Mouse (Mus musculus): ENCODE results near the gene Klhdc9. TPM values are rescaled to one million over a fixed set of nuclear protein-coding genes. Genes with fewer than 3 reads are reported as not detected.

The Klhdc9 gene
- polyA plus RNA-seq (2017; shearing (Covaris generic)) = 0.24 TPM

GRCm38 (mm10) chr1:171360656-171361055 is at the start of gene Klhdc9:
Klhdc9 (minus strand) TSS chr1:171360798.

GRCm38 (mm10) chr1:171388376-171389102 is 27.9 kb upstream of the Klhdc9 start, which contains the start of gene Arhgap30:
Arhgap30 (plus strand) TSS chr1:171388954.

GRCm38 (mm10) chr1:171369845-171370556 is 9.4 kb upstream of the Klhdc9 start, which contains the start of gene Nectin4:
Nectin4 (plus strand) TSS chr1:171370099.

GRCm38 (mm10) chr1:171345225-171346094 is 15.1 kb downstream of the Klhdc9 start, which contains the start of the genes Nit1 and Pfdn2:
Nit1 (minus strand) TSS chr1:171345646.
Pfdn2 (plus strand) TSS chr1:171345670.

GRCm38 (mm10) chr1:171328839-171329432 is 31.7 kb downstream of the Klhdc9 start, which contains the start of gene Dedd:
Dedd (plus strand) TSS chr1:171329145.

Other genes with a start within 250 kb of the Klhdc9 start
- gene Cfap126, start 246.9 kb downstream of the Klhdc9 start, polyA plus RNA-seq (2017; shearing (Covaris generic)) = 2.1 TPM
- gene Sdhc, start 210.2 kb downstream of the Klhdc9 start, polyA plus RNA-seq (2017; shearing (Covaris generic)) = 173 TPM
- not detected for gene Mpz, start 210.1 kb downstream of the Klhdc9 start, polyA plus RNA-seq (2017; shearing (Covaris generic))
- not detected for gene Pcp4l1, start 164.5 kb downstream of the Klhdc9 start, polyA plus RNA-seq (2017; shearing (Covaris generic))
- 0.38 TPM for gene Nr1i3, start 146.8 kb downstream of the Klhdc9 start, polyA plus RNA-seq (2017; shearing (Covaris generic))
- gene Tomm40l, start 138.3 kb downstream of the Klhdc9 start, polyA plus RNA-seq (2017; shearing (Covaris generic)) = 38.8 TPM
- not detected for gene Apoa2, start 135.7 kb downstream of the Klhdc9 start, polyA plus RNA-seq (2017; shearing (Covaris generic))
- gene Fcer1g, start 126.4 kb downstream of the Klhdc9 start, polyA plus RNA-seq (2017; shearing (Covaris generic)) = 10.2 TPM
- not detected for gene Adamts4, start 110.4 kb downstream of the Klhdc9 start, polyA plus RNA-seq (2017; shearing (Covaris generic))
- gene Ndufs2, start 109.4 kb downstream of the Klhdc9 start, polyA plus RNA-seq (2017; shearing (Covaris generic)) = 185 TPM
- 44.0 TPM for gene B4galt3, start 90.5 kb downstream of the Klhdc9 start, polyA plus RNA-seq (2017; shearing (Covaris generic))
- gene Ppox, start 79.6 kb downstream of the Klhdc9 start, polyA plus RNA-seq (2017; shearing (Covaris generic)) = 71.0 TPM
- gene Usp21, start 72.8 kb downstream of the Klhdc9 start, polyA plus RNA-seq (2017; shearing (Covaris generic)) = 63.3 TPM
- 67.8 TPM for gene Ufc1, start 65.8 kb downstream of the Klhdc9 start, polyA plus RNA-seq (2017; shearing (Covaris generic))
- gene Dedd, start 31.7 kb downstream of the Klhdc9 start, polyA plus RNA-seq (2017; shearing (Covaris generic)) = 41.6 TPM
- 57.0 TPM for gene Nit1, start 15.2 kb downstream of the Klhdc9 start, polyA plus RNA-seq (2017; shearing (Covaris generic))
- 113 TPM for gene Pfdn2, start 15.1 kb downstream of the Klhdc9 start, polyA plus RNA-seq (2017; shearing (Covaris generic))
- gene Nectin4, start 9.3 kb upstream of the Klhdc9 start, polyA plus RNA-seq (2017; shearing (Covaris generic)) = 0.17 TPM
- 268 TPM for gene Arhgap30, start 28.2 kb upstream of the Klhdc9 start, polyA plus RNA-seq (2017; shearing (Covaris generic))
- 97.6 TPM for gene Usf1, start 50.5 kb upstream of the Klhdc9 start, polyA plus RNA-seq (2017; shearing (Covaris generic))
- 4.0 TPM for gene Tstd1, start 58.1 kb upstream of the Klhdc9 start, polyA plus RNA-seq (2017; shearing (Covaris generic))
- gene F11r, start 76.7 kb upstream of the Klhdc9 start, polyA plus RNA-seq (2017; shearing (Covaris generic)) = 0.40 TPM
- 9.2 TPM for gene Alyref2, start 142.7 kb upstream of the Klhdc9 start, polyA plus RNA-seq (2017; shearing (Covaris generic))
- not detected for gene Itln1, start 174.5 kb upstream of the Klhdc9 start, polyA plus RNA-seq (2017; shearing (Covaris generic))
- 0.35 TPM for gene Cd244a, start 198.4 kb upstream of the Klhdc9 start, polyA plus RNA-seq (2017; shearing (Covaris generic))
- gene Ly9, start 246.6 kb upstream of the Klhdc9 start, polyA plus RNA-seq (2017; shearing (Covaris generic)) = 179 TPM